Mouse (Mus musculus) liver, postnatal 0 days (tissue): ENCODE results near the gene Myocd.

Experiments
- CTCF ChIP-seq: sonication (generic); IDR thresholded peaks from 2 replicates; pipeline ENCODE4 v1.5.1; 2016; ENCODE audit warnings: antibody characterized with exemption, low read depth
- EP300 ChIP-seq: IDR thresholded peaks from 2 replicates; pipeline ENCODE4 v1.6.1; 2016; ENCODE audit warnings: antibody characterized with exemption, low read depth, mild to moderate bottlenecking

- TF ChIP-seq CTCF (no peak), EP300 (no peak)
Measured at GRCm38 (mm10) chr11:65240521-65240920, 29.3 kb downstream of the Myocd start.
